In the genomic region with DNA sequence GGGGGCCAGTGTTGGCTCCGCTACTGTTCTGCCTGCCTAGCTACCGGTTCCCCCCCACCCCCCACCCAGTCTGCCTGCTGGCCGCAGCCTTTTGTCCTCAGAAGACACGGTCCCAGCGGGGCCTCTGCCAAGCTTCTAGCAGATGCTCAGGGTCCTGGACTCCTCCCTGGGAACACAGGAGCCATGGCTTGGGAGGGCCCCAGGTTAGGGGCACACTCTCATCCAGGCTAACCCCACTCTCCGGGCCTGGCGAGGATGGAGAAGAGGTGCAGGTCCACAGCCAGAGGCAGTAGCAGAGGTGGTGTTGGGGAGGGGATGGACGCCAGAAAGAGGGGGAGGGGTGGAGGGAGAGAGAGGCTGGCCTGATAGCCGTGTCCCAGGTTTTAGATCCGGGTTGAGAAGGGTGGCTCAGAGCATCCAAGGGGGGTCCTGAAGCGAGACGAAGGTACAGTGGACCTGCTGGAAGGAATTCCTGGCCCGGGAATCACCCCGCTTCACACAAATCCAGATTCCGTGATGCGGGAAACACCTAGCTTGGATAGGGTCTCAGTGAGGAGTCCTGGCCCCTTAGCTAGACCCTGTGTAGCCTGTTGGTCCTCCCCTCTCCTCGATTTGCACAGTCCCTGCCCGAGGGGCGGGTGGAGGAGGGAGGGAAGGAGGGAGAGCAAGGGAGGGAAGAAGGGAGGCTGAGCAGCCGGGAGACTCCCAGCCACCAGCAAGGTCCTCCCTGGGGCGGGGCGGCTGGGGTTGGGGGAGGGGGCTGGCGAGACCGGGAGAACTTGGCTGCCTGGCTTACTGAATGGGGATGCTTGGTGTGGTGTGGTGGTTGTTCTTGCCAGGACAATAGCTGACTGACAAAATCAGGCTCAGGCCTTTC, we compare ENCODE assay signal across 8 mouse cellular contexts. TPM values are rescaled to one million over a fixed set of nuclear protein-coding genes. Genes with fewer than 3 reads are reported as not detected.
DNase-seq lines count a peak whose midpoint lies in the region; ATAC-seq and TF ChIP-seq lines count a peak whose summit lies in the region.

Gene Gpr173, minus strand, starts transcription at position 308 of the 877 bp plus-strand sequence.

- H3K27me3 ChIP-seq in forebrain, embryonic 13.5 days, result peaks cover 31% of the 10 kb centered on the region
- H3K27me3 ChIP-seq in heart, embryonic 16.5 days (ENCODE audit: control insufficient read depth, insufficient read depth, low read length), result peaks cover 27% of the 10 kb centered on the region
- peaks cover 35% of the 10 kb centered on the region for H3K27me3 ChIP-seq in liver, embryonic 13.5 days

- ATAC-seq in forebrain, embryonic 13.5 days, result peak; percentile 97
- ATAC-seq in heart, embryonic 16.5 days (replicated peaks; ENCODE audit: extremely low read depth, insufficient read depth, low FRiP score), result peak; percentile 93
- peak; percentile 63; the same call in 1 of the 2 replicates for ATAC-seq in liver, embryonic 13.5 days (ENCODE audit: low read depth)

- no peaks in the 10 kb centered on the region for H3K36me3 ChIP-seq in forebrain, embryonic 13.5 days (ENCODE audit: poor library complexity, severe bottlenecking)
- no peaks in the 10 kb centered on the region for H3K36me3 ChIP-seq in heart, embryonic 16.5 days (ENCODE audit: control insufficient read depth, insufficient read depth)
- no peaks in the 10 kb centered on the region for H3K36me3 ChIP-seq in liver, embryonic 13.5 days

- H3K27ac ChIP-seq in brown adipose tissue, adult 24 weeks (replicated peaks; ENCODE audit: low read depth, low read length), result no peak within 1 kb of the TSS
- peak within 1 kb of the TSS; percentile 78 for H3K27ac ChIP-seq in forebrain, embryonic 13.5 days
- 0 out of 2 replicates have a peak within 1 kb of the TSS, but pooled peaks have one; percentile 2 for H3K27ac ChIP-seq in heart, embryonic 16.5 days (ENCODE audit: low read length)
- no peak within 1 kb of the TSS for H3K27ac ChIP-seq in liver, embryonic 13.5 days
- H3K27ac ChIP-seq in olfactory bulb, adult 2 months (ENCODE audit: insufficient read depth, low read depth, low read length), result peak within 1 kb of the TSS; percentile 98

- H3K4me3 ChIP-seq in brown adipose tissue, adult 24 weeks (ENCODE audit: insufficient read depth, low read depth, low read length), result peak within 1 kb of the TSS; percentile 46
- H3K4me3 ChIP-seq in forebrain, embryonic 13.5 days, result peak within 1 kb of the TSS; percentile 59
- peak within 1 kb of the TSS; percentile 53 for H3K4me3 ChIP-seq in heart, embryonic 16.5 days (ENCODE audit: low read length)
- peak within 1 kb of the TSS; percentile 30 for H3K4me3 ChIP-seq in liver, embryonic 13.5 days (replicated peaks)
- H3K4me3 ChIP-seq in olfactory bulb, adult 2 months (ENCODE audit: insufficient read depth, low read depth, low read length), result peak within 1 kb of the TSS; percentile 62

- 17% methylated on average over 21 of the region's 24 CpGs for WGBS in forebrain, embryonic 13.5 days
- WGBS in heart, embryonic 16.5 days, result 16% methylated on average over 17 of the region's 24 CpGs
- 16% methylated on average over 20 of the region's 24 CpGs for WGBS in liver, embryonic 13.5 days (ENCODE audit: insufficient replicate concordance)
- 16% methylated on average over 21 of the region's 24 CpGs for WGBS in olfactory bulb, adult 2 months

- no peak for TF ChIP-seq CTCF in olfactory bulb, adult 2 months (IDR thresholded peaks at IDR 0.05; ENCODE audit: insufficient read depth, low read depth, low read length)

- no peaks in the 10 kb centered on the region for H3K9me3 ChIP-seq in forebrain, embryonic 13.5 days (replicated peaks)
- no peaks in the 10 kb centered on the region for H3K9me3 ChIP-seq in heart, embryonic 16.5 days (replicated peaks; ENCODE audit: control insufficient read depth, low read length)
- no peaks in the 10 kb centered on the region for H3K9me3 ChIP-seq in liver, embryonic 13.5 days (replicated peaks)

- no peaks in the 10 kb centered on the region for H3K4me1 ChIP-seq in brown adipose tissue, adult 24 weeks (ENCODE audit: control insufficient read depth, insufficient read depth, insufficient read length, low read length)
- peaks cover 21% of the 10 kb centered on the region for H3K4me1 ChIP-seq in forebrain, embryonic 13.5 days
- H3K4me1 ChIP-seq in heart, embryonic 16.5 days (ENCODE audit: control insufficient read depth, insufficient read depth, low read length), result no peaks in the 10 kb centered on the region
- H3K4me1 ChIP-seq in liver, embryonic 13.5 days (replicated peaks), result no peaks in the 10 kb centered on the region
- no peaks in the 10 kb centered on the region for H3K4me1 ChIP-seq in olfactory bulb, adult 2 months (ENCODE audit: control insufficient read depth, insufficient read depth, low read length)

- H3K9ac ChIP-seq in forebrain, embryonic 13.5 days, result peak within 1 kb of the TSS; percentile 76
- peak within 1 kb of the TSS; percentile 69 for H3K9ac ChIP-seq in heart, embryonic 16.5 days (ENCODE audit: low read length)
- H3K9ac ChIP-seq in liver, embryonic 13.5 days, result no peak within 1 kb of the TSS

- H3K4me2 ChIP-seq in forebrain, embryonic 13.5 days, result peak within 1 kb of the TSS; percentile 66
- peak within 1 kb of the TSS; percentile 56 for H3K4me2 ChIP-seq in heart, embryonic 16.5 days (ENCODE audit: low read depth, low read length)
- H3K4me2 ChIP-seq in liver, embryonic 13.5 days, result peak within 1 kb of the TSS; percentile 25

- TF ChIP-seq POLR2A in olfactory bulb, adult 2 months (IDR thresholded peaks at IDR 0.05; ENCODE audit: insufficient read depth, low read depth, low read length), result no peak

- DNase-seq in 3134 (ENCODE audit: extremely low read depth, insufficient read length, low spot score), result peak; percentile 78
- peak; percentile 14 to 60 for DNase-seq in kidney, postnatal 25 days
- DNase-seq in liver, embryonic 13.5 days, result no peak
- no peak for DNase-seq in B cell, adult 2 months

RNA-seq across cellular contexts. Expression of gene Gpr173, which starts in this region (rescaled TPM):
- 1.2 TPM in 1 of 2 replicates, not detected in the other for polyA plus RNA-seq in brown adipose tissue, adult 24 weeks (2012; ENCODE audit: insufficient read depth, insufficient read length, missing spikeins)
- 8.4 and 8.7 TPM in 2 replicates for polyA plus RNA-seq in forebrain, embryonic 13.5 days (2015; fragmentation: Nextera tagmentation; extraction: Ambion mirVana)
- 1.5 and 2.3 TPM in 2 replicates for polyA plus RNA-seq in heart, embryonic 16.5 days (2015; fragmentation: Nextera tagmentation; extraction: Ambion mirVana)
- 0.17 and 0.24 TPM in 2 replicates for polyA plus RNA-seq in liver, embryonic 13.5 days (2015; fragmentation: Nextera tagmentation; extraction: Ambion mirVana)
- not detected in 2 replicates for polyA plus RNA-seq in olfactory bulb, adult 2 months (2012; ENCODE audit: insufficient read depth, insufficient read length, low replicate concordance, missing spikeins)

Comparison
In these comparisons a context has a peak if more than half of its experiments do, and no peak if none do; other contexts are left out.
1. Peak in ATAC-seq, H3K4me3 ChIP-seq and H3K4me2 ChIP-seq in liver, embryonic 13.5 days; RNA of the gene not detected or under 1 TPM.
2. DNase-seq: peak in 3134 (single experiment) and kidney, postnatal 25 days (2 of 2); none in liver, embryonic 13.5 days (single experiment) and B cell, adult 2 months (0 of 2).
3. H3K27ac ChIP-seq: peak in forebrain, embryonic 13.5 days (single experiment), heart, embryonic 16.5 days (single experiment) and olfactory bulb, adult 2 months (single experiment); none in brown adipose tissue, adult 24 weeks (single experiment) and liver, embryonic 13.5 days (single experiment).
4. Peak in every context shown above with its lines, with median percentiles within 50 percentile points of each other: H3K4me3 ChIP-seq, ATAC-seq and H3K4me2 ChIP-seq.